Mouse (Mus musculus) MEL (cell line): ENCODE results near the gene Gnb3. TPM values are rescaled to one million over a fixed set of nuclear protein-coding genes. Genes with fewer than 3 reads are reported as not detected.
"Not testable (repeated sequence)": the region's sequence is repeated elsewhere in the genome, so short reads cannot be mapped to it uniquely, and the experiment has no call there.

Experiments
- DNase-seq: peaks from one replicate; pipeline ENCODE4 v3.0.0; 2011; ENCODE audit warnings: low read depth, low spot score
- H3K27ac ChIP-seq: 2 replicates; pipeline ENCODE4 v1.5.1; 2012; ENCODE audit warnings: low read depth, mild to moderate bottlenecking, control low read depth, low read length, moderate library complexity; ENCODE audit not compliant: control insufficient read depth
- H3K27me3 ChIP-seq, 2 experiments: fragments of 150-350 bp in 1 of 2; sonication (generic) in 1 of 2; 2 replicates each; pipeline ENCODE4 v1.6.1; 2012; ENCODE audit warnings: low read length in 2 of 2, mild to moderate bottlenecking in 2 of 2, improper control_type of control experiment in 1 of 2, moderate library complexity in 1 of 2; ENCODE audit not compliant: insufficient read depth in 2 of 2, control insufficient read depth in 1 of 2
- H3K36me3 ChIP-seq, 2 experiments: 2 replicates each; pipeline ENCODE4 v1.6.1; 2012 to 2014; ENCODE audit warnings: low read length in 2 of 2, improper control_type of control experiment in 1 of 2, inconsistent platforms in 1 of 2, mild to moderate bottlenecking in 1 of 2; ENCODE audit not compliant: insufficient read depth in 2 of 2, control insufficient read depth in 1 of 2
- H3K4me1 ChIP-seq, 2 experiments: fragments of 150-350 bp in 1 of 2; sonication (generic) in 1 of 2; 2 replicates each; pipeline ENCODE4 v1.6.1; 2012; ENCODE audit warnings: low read length in 2 of 2, improper control_type of control experiment in 1 of 2, mild to moderate bottlenecking in 1 of 2; ENCODE audit not compliant: insufficient read depth in 2 of 2, control insufficient read depth in 1 of 2
- H3K4me3 ChIP-seq, 2 experiments: fragments of 150-350 bp in 1 of 2; sonication (generic) in 1 of 2; 2 replicates each; pipeline ENCODE4 v1.5.1; 2012; ENCODE audit warnings: low read depth in 2 of 2, low read length in 2 of 2, mild to moderate bottlenecking in 2 of 2, moderate library complexity in 2 of 2, control low read depth in 1 of 2, improper control_type of control experiment in 1 of 2; ENCODE audit not compliant: control insufficient read depth in 1 of 2, insufficient read depth in 1 of 2
- H3K79me2 ChIP-seq: 2 replicates; pipeline ENCODE4 v1.6.1; 2012; ENCODE audit warnings: mild to moderate bottlenecking, low read length, moderate library complexity; ENCODE audit not compliant: control insufficient read depth, poor library complexity, insufficient read depth
- H3K9ac ChIP-seq: 2 replicates; pipeline ENCODE4 v1.6.1; 2012; ENCODE audit warnings: low read depth, mild to moderate bottlenecking, control low read depth, low read length, moderate library complexity; ENCODE audit not compliant: control insufficient read depth, poor library complexity, severe bottlenecking
- H3K9me3 ChIP-seq: fragments of 150-350 bp; sonication (generic); replicated peaks from 2 replicates; pipeline ENCODE4 v1.6.1; 2012; ENCODE audit warnings: mild to moderate bottlenecking, low read length, improper control_type of control experiment, moderate library complexity; ENCODE audit not compliant: insufficient read depth
- CHD2 ChIP-seq: IDR thresholded peaks from 2 replicates; pipeline ENCODE4 v1.6.1; 2011; ENCODE audit warnings: low read length, improper control_type of control experiment
- JUND ChIP-seq: IDR thresholded peaks from 2 replicates; pipeline ENCODE4 v1.6.1; 2011; ENCODE audit warnings: low read depth, mild to moderate bottlenecking, improper control_type of control experiment, low read length
- MAFK ChIP-seq: IDR thresholded peaks from 2 replicates; pipeline ENCODE4 v1.6.1; 2011; ENCODE audit warnings: low read depth, mild to moderate bottlenecking, low read length, improper control_type of control experiment, borderline replicate concordance
- MYC ChIP-seq: IDR thresholded peaks from 2 replicates; pipeline ENCODE4 v1.6.1; 2011; ENCODE audit warnings: low read depth, mild to moderate bottlenecking, low read length, improper control_type of control experiment, moderate library complexity
- NELFE ChIP-seq: IDR thresholded peaks from 2 replicates; pipeline ENCODE4 v1.6.1; 2011; ENCODE audit warnings: low read depth, low read length, improper control_type of control experiment
- NRF1 ChIP-seq: IDR thresholded peaks from 2 replicates; pipeline ENCODE4 v1.6.1; 2014; ENCODE audit warnings: low read depth, mild to moderate bottlenecking, inconsistent platforms, low read length, improper control_type of control experiment, moderate library complexity; ENCODE audit not compliant: poor library complexity, insufficient read depth, severe bottlenecking
- polyA plus RNA-seq, 2 experiments: library from polyadenylated mRNA; stranded (reverse) in 1 of 2; unstranded in 1 of 2; fragments of >175 nt in 1 of 2; fragments of >200 nt in 1 of 2; gene quantifications; 2 replicates each; pipeline versions ENCODE4 v1.2.1 to v1.2.4; 2012; ENCODE audit warnings: low replicate concordance in 2 of 2, low read depth in 1 of 2; ENCODE audit not compliant: insufficient read length in 2 of 2, insufficient read depth in 1 of 2, missing spikeins in 1 of 2
- total RNA-seq: library from RNA; depleted of rRNA; stranded (reverse); fragments of 300-350 nt; gene quantifications from 2 replicates; pipeline ENCODE4 v1.2.3, GENCODE M21; 2012

Gene Gnb3
- total and polyA plus RNA-seq, 3 experiments, result 0.08 to 0.21 TPM; not detected in 1

DNA sequence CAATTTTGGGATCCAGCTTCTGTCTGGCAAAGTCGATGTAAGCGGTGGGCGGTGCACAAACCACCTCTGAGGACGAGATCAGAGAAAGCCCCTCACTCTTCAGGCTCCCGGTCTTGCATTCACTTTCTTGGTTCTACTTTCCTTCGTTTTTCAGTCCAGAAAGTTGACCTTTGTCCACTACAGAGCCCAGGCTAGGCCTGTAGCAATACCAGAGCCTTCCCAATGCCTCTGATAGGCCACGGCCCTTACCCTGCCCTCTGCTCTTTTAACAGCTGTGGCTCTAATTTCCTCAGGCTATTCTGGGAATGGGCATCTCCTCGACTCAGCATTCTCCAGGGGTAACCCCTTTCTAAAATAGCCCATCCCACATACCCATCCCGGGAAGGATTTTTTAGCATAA is 27.2 kb downstream of the Gnb3 start:
- TF ChIP-seq NELFE (no peak), NRF1 (no peak), JUND (no peak)
- H3K27me3 ChIP-seq, result no peaks in the 10 kb centered on the region
- peaks cover 6 to 11% of the 10 kb centered on the region in 2 experiments for H3K36me3 ChIP-seq
- peak overlapping the region; percentile 72 to 78 for H3K4me3 ChIP-seq
- no peak for DNase-seq
- H3K9me3 ChIP-seq, result no peaks in the 10 kb centered on the region
- peaks cover 19% of the 10 kb centered on the region for H3K79me2 ChIP-seq
- peaks cover 0 to 24% of the 10 kb centered on the region in 2 experiments; a peak in 3 of 4 replicates for H3K4me1 ChIP-seq
- peak overlapping the region; percentile 18; the same call in 1 of the 2 replicates for H3K27ac ChIP-seq
- peak overlapping the region; percentile 73 for H3K9ac ChIP-seq

DNA sequence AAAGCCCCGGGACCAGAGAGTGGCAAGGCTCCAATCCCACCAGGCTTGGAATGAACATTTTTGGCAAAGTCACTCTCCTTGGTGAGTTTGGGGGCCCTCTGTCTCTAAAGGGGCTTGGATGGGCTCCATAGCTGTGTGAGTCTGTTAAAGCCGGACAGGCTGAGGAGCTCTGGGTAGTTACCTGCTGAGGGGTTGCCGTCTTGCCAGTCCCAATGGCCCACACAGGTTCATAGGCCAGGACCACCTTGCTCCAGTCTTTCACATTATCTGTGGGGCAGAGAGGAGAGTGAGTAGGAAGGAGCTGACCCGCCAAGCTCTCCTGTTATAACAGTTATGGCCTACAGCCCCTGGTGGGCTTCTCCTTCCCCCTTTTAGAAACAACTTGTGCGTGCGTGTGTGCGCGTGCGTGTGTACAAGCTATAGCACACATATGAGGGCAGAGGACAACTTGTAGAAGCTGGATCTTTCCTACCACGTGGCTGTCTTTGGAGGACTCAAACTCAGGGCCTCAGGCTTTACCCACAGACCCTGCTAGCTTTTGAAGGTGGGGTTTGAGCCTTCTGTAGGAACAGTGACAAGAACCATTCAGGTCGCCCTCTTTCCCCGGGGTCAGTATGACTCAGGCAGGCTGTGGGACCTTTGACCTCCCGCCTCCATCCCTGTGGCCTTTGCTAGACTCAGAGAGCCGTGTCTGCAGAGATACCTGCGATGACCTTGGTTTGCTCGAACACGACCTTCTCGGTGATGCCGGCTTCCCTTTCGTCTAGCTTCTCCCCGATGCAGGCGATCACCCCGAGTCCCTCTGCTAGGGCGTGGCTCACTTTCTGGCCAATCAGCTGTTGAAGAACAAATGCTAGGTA is 28.1 kb downstream of the Gnb3 start:
- Histone ChIP-seq H3K9me3 (no peaks in the 10 kb centered on the region), H3K9ac (no peak overlapping the region), H3K36me3 (peaks cover 6 to 11% of the 10 kb centered on the region in 2 experiments), H3K79me2 (peaks cover 19% of the 10 kb centered on the region), H3K4me3 (peak overlapping the region; percentile 72 to 78; a peak in 3 of 4 replicates), H3K4me1 (peaks cover 0 to 27% of the 10 kb centered on the region in 2 experiments; a peak in 3 of 4 replicates), H3K27ac (no peak overlapping the region), H3K27me3 (no peaks in the 10 kb centered on the region)
- TF ChIP-seq CHD2 (no peak), MYC (no peak), MAFK (no peak)
- peak; percentile 34 for DNase-seq

DNA sequence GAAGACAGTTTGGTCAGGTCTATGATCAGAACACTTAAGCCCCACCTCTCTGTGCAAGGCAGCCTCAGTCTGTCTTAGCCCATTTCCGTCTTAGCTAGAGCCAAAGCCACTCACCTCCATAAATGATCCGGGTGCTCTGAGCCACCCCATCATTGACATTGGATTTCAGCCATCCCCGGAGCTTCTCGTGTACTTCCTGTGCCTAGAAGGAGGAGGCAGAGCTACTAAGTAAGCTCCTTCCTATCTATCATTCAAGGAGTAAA is 28.7 kb downstream of the Gnb3 start:
- Histone ChIP-seq H3K27ac (no peak overlapping the region), H3K36me3 (peaks cover 4 to 15% of the 10 kb centered on the region in 2 experiments), H3K9me3 (no peaks in the 10 kb centered on the region), H3K27me3 (no peaks in the 10 kb centered on the region), H3K9ac (no peak overlapping the region), H3K4me3 (no peak overlapping the region), H3K4me1 (peaks cover 0 to 33% of the 10 kb centered on the region in 2 experiments; a peak in 3 of 4 replicates), H3K79me2 (peaks cover 19% of the 10 kb centered on the region)
- DNase-seq, result peak; percentile 22
- TF ChIP-seq CHD2, result no peak

DNA sequence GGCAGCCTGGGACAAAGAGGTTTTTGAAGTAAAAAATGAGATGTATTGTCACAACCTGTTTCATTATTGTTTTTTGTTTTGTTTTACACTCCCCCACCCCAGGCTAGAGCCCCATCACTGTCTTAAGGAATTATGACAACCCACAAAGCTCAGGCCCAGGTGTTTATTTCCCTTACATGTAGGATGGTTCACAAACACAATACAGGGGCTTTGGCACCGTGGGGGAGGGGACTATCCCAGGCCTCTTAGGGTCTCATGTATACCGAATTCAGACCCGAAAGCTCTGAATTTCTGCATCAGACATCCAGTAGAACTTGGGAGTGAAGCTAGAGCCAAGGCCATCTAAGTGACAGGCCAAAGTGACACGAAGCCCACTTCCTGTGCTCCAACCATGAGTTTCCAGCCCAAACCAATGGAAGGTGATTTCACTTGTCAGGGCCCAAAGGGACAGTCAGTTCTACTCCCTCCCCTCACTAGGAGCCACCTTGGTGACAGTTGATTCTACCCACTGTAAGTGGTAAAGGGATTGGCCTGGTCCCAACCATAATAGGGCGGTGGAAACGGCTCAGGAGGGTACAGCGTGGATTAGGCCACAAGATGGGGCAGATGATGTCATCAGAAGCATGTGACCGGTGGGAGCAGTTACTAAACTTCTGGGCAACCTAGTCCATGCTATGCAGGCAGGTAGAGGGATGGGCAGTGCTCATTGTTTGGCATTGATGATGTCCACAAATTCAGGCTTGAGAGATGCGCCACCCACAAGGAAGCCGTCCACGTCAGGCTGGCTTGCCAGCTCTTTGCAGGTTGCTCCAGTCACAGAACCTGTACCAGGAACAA is 29.3 kb downstream of the Gnb3 start:
- H3K4me3 ChIP-seq, H3K27me3 ChIP-seq, H3K9ac ChIP-seq, H3K9me3 ChIP-seq, H3K27ac ChIP-seq: not testable (repeated sequence)
- DNase-seq, result peak; percentile 21
- Histone ChIP-seq H3K36me3 (peaks cover 4 to 16% of the 10 kb centered on the region in 2 experiments), H3K79me2 (peaks cover 19% of the 10 kb centered on the region), H3K4me1 (peaks cover 0 to 34% of the 10 kb centered on the region in 2 experiments; a peak in 3 of 4 replicates)
